Mouse (Mus musculus) myocyte (in vitro differentiated cells): ENCODE data around the gene Tmem117. TPM values are rescaled to one million over a fixed set of nuclear protein-coding genes. Genes with fewer than 3 reads are reported as not detected.

Experiments
- H3K27me3 ChIP-seq: one replicate; pipeline ENCODE4 v1.6.1; 2011; ENCODE audit not compliant: control insufficient read depth, insufficient read depth, insufficient read length
- H3K36me3 ChIP-seq: one replicate; pipeline ENCODE4 v1.6.1; 2011; ENCODE audit not compliant: control insufficient read depth, insufficient read depth
- H3K4me2 ChIP-seq: one replicate; pipeline ENCODE4 v1.6.1; 2011; ENCODE audit warnings: low read depth, control low read depth
- H3K4me3 ChIP-seq: one replicate; pipeline ENCODE4 v1.5.1; 2011; ENCODE audit warnings: mild to moderate bottlenecking, control low read depth, moderate library complexity
- H3K79me2 ChIP-seq: one replicate; pipeline ENCODE4 v1.6.1; 2011; ENCODE audit not compliant: control insufficient read depth, insufficient read depth
- H3ac ChIP-seq: one replicate; pipeline ENCODE4 v1.6.1; 2011; ENCODE audit not compliant: control insufficient read depth, insufficient read length
- CEBPB ChIP-seq: IDR thresholded peaks from 2 replicates; pipeline ENCODE4 v1.6.1; 2011; ENCODE audit warnings: mild to moderate bottlenecking, moderate library complexity; ENCODE audit not compliant: poor library complexity, insufficient read depth, severe bottlenecking
- E2F4 ChIP-seq: IDR thresholded peaks from one replicate; pipeline ENCODE4 v1.6.1; 2011; ENCODE audit warnings: mild to moderate bottlenecking, control low read depth, moderate library complexity; ENCODE audit not compliant: insufficient read depth
- MAX ChIP-seq: IDR thresholded peaks from one replicate; pipeline ENCODE4 v1.6.1; 2011; ENCODE audit warnings: low read depth, mild to moderate bottlenecking, control low read depth
- MYOD1 ChIP-seq, 3 experiments: IDR thresholded peaks; one replicate each; pipeline ENCODE4 v1.6.1; 2011; ENCODE audit warnings: control low read depth in 2 of 3, low read depth in 2 of 3, mild to moderate bottlenecking in 2 of 3, moderate library complexity in 1 of 3; ENCODE audit not compliant: insufficient read length in 2 of 3, control insufficient read depth in 1 of 3
- MYOG ChIP-seq, 3 experiments: IDR thresholded peaks; one replicate each; pipeline ENCODE4 v1.6.1; 2011; ENCODE audit warnings: control low read depth in 2 of 3, low read depth in 2 of 3, mild to moderate bottlenecking in 2 of 3; ENCODE audit not compliant: insufficient read length in 2 of 3, control insufficient read depth in 1 of 3, insufficient read depth in 1 of 3
- POLR2A ChIP-seq: IDR thresholded peaks from one replicate; pipeline ENCODE4 v1.6.1; 2011; ENCODE audit warnings: low read depth, mild to moderate bottlenecking, control low read depth, moderate library complexity; ENCODE audit not compliant: insufficient read length
- POLR2AphosphoS2 ChIP-seq: IDR thresholded peaks from one replicate; pipeline ENCODE4 v1.6.1; 2011; ENCODE audit warnings: low read depth, control low read depth; ENCODE audit not compliant: insufficient read length
- REST ChIP-seq: IDR thresholded peaks from one replicate; pipeline ENCODE4 v1.6.1; 2011; ENCODE audit warnings: mild to moderate bottlenecking, control low read depth, moderate library complexity; ENCODE audit not compliant: insufficient read depth, insufficient read length
- SRF ChIP-seq: IDR thresholded peaks from one replicate; pipeline ENCODE4 v1.6.1; 2011; ENCODE audit warnings: low read depth; ENCODE audit not compliant: control insufficient read depth, insufficient read length
- TCF12 ChIP-seq: IDR thresholded peaks from one replicate; pipeline ENCODE4 v1.6.1; 2011; ENCODE audit warnings: mild to moderate bottlenecking, control low read depth; ENCODE audit not compliant: poor library complexity, insufficient read depth, severe bottlenecking
- TCF3 ChIP-seq: IDR thresholded peaks from one replicate; pipeline ENCODE4 v1.6.1; 2011; ENCODE audit warnings: low read depth, control low read depth; ENCODE audit not compliant: insufficient read length
- USF1 ChIP-seq: IDR thresholded peaks from one replicate; pipeline ENCODE4 v1.6.1; 2011; ENCODE audit warnings: low read depth, mild to moderate bottlenecking, control low read depth, moderate library complexity
- polyA plus RNA-seq: library from polyadenylated mRNA; unstranded; fragments of >200 nt; fragmentation: generic; extraction: Trizol; gene quantifications from one replicate; pipeline ENCODE4 v1.2.1, GENCODE M21; 2012; ENCODE audit warnings: missing spikeins

The Tmem117 gene
- polyA plus RNA-seq, 1 experiment, result 0.37 TPM

DNA sequence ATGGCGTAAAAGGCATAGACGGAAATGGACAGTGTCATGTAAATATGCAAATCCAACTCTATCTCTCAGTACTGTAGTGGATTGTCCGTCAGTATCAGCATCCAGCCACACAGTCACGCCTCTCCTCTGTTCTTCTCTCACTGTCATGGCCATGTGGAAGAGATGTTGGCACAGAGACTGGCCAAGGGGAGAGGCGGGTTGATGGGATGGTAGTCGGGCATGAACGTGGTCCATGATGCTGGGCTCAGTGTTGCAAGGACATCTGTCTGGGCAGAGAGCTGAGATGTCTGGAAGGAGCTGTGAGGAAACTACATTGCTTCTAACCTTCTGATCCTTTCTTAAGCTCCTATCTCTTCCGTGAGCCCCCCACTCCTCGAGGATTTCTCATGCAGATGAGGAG, 413.4 kb downstream of the Tmem117 start:
- Histone ChIP-seq H3K4me2 (no peak overlapping the region), H3K79me2 (no peaks in the 10 kb centered on the region), H3ac (no peak overlapping the region), H3K36me3 (no peaks in the 10 kb centered on the region), H3K4me3 (no peak overlapping the region), H3K27me3 (no peaks in the 10 kb centered on the region)
- TF ChIP-seq SRF (no peak), MYOG (IDR thresholded peaks at IDR 0.05; ENCODE audit: control insufficient read depth in 1 of 3, insufficient read depth in 1 of 3, insufficient read length in 2 of 3, low read depth in 2 of 3) (no peak), CEBPB (no peak), MAX (no peak), USF1 (no peak), REST (no peak), TCF3 (no peak)

DNA sequence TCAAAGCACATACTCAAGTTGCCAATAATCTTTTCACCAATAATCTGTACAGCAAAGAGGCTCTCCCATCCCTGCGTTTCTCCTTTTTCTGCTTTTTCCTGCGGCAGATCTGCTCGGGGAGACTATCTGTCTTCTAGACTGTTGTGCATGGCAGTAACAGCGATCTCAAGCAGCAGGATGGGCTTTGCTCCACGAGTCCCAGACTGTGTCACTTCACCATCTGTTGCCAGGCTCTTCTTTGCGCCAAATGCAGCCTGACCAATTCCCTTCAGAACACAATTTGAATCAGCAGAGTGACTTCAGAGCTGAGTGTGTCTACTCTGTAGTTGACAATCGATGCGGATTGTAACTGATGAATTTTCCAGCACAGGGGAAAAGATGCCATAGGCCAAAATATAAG, 415.0 kb downstream of the Tmem117 start:
- Histone ChIP-seq H3K79me2 (no peaks in the 10 kb centered on the region), H3ac (no peak overlapping the region), H3K27me3 (no peaks in the 10 kb centered on the region), H3K4me3 (no peak overlapping the region), H3K36me3 (no peaks in the 10 kb centered on the region), H3K4me2 (no peak overlapping the region)
- no peak for TF ChIP-seq CEBPB
- no peak for TF ChIP-seq MYOD1 (IDR thresholded peaks at IDR 0.05; ENCODE audit: control insufficient read depth in 1 of 3, insufficient read length in 2 of 3, low read depth in 2 of 3)
- no peak for TF ChIP-seq E2F4
- TF ChIP-seq MYOG (IDR thresholded peaks at IDR 0.05; ENCODE audit: control insufficient read depth in 1 of 3, insufficient read depth in 1 of 3, insufficient read length in 2 of 3, low read depth in 2 of 3), result no peak
- no peak for TF ChIP-seq REST
- TF ChIP-seq TCF3, result no peak
- no peak for TF ChIP-seq SRF
- no peak for TF ChIP-seq USF1
- no peak for TF ChIP-seq POLR2A
- TF ChIP-seq MAX, result no peak
- no peak for TF ChIP-seq POLR2AphosphoS2
- TF ChIP-seq TCF12, result no peak

DNA sequence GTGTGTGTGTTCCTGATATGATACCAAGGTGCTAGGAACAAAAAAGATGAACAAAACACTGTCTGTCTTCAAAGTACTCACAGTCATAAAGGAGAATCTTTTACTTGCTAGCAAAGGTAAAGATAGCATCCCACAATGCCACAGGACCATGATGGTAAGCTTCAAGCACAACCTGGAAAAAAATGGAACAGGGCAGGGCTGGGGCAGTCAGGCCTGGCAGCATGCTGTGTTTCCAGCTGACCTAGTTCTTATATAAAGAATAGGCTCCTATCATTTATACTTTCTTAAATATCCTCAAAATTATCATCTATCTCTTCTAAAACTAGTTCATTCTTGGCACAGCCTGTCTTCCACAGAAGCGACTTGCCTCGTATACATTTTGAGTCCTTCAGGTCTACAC, 418.5 kb downstream of the Tmem117 start:
- Histone ChIP-seq H3K4me3 (no peak overlapping the region), H3ac (no peak overlapping the region), H3K36me3 (no peaks in the 10 kb centered on the region), H3K27me3 (no peaks in the 10 kb centered on the region), H3K79me2 (no peaks in the 10 kb centered on the region), H3K4me2 (no peak overlapping the region)
- TF ChIP-seq POLR2AphosphoS2 (no peak), E2F4 (no peak), MYOG (IDR thresholded peaks at IDR 0.05; ENCODE audit: control insufficient read depth in 1 of 3, insufficient read depth in 1 of 3, insufficient read length in 2 of 3, low read depth in 2 of 3) (no peak), USF1 (no peak), SRF (no peak), TCF12 (no peak), MAX (no peak), POLR2A (no peak), REST (no peak), CEBPB (no peak), TCF3 (no peak), MYOD1 (IDR thresholded peaks at IDR 0.05; ENCODE audit: control insufficient read depth in 1 of 3, insufficient read length in 2 of 3, low read depth in 2 of 3) (no peak)

DNA sequence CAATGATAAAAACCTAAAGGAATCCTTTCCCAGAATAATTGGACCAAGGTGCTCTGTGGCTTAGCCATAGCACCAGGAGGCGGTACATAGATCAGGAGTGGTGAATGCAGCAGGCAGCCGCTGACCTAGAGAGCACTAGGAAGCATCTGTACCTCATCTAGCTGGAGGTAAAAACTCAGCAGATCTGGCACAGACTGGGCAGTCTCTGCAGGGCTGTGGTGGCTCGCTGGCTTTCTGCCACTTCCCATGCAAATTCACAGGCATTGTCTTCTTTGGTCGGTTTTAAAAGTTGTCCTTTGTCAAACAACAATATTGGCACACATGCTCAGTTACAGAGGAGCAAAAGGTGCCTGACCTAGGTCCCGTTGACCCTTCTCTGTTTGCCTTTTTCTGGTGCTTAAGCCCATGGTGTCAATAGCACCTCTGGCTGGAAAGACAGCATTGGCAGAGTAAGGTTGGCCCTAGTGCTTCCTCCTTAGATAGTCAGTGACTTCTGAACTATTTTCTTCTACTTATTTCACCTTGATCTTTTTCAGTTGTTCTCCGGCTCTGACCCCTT, 420.2 kb downstream of the Tmem117 start:
- Histone ChIP-seq H3K4me2 (no peak overlapping the region), H3K79me2 (no peaks in the 10 kb centered on the region), H3K27me3 (no peaks in the 10 kb centered on the region), H3K36me3 (no peaks in the 10 kb centered on the region), H3K4me3 (no peak overlapping the region), H3ac (no peak overlapping the region)
- TF ChIP-seq SRF (no peak), E2F4 (no peak), MYOG (IDR thresholded peaks at IDR 0.05; ENCODE audit: control insufficient read depth in 1 of 3, insufficient read depth in 1 of 3, insufficient read length in 2 of 3, low read depth in 2 of 3) (no peak), MYOD1 (IDR thresholded peaks at IDR 0.05; ENCODE audit: control insufficient read depth in 1 of 3, insufficient read length in 2 of 3, low read depth in 2 of 3) (no peak), REST (no peak), TCF3 (no peak), CEBPB (no peak), USF1 (no peak), MAX (no peak), POLR2AphosphoS2 (no peak)

DNA sequence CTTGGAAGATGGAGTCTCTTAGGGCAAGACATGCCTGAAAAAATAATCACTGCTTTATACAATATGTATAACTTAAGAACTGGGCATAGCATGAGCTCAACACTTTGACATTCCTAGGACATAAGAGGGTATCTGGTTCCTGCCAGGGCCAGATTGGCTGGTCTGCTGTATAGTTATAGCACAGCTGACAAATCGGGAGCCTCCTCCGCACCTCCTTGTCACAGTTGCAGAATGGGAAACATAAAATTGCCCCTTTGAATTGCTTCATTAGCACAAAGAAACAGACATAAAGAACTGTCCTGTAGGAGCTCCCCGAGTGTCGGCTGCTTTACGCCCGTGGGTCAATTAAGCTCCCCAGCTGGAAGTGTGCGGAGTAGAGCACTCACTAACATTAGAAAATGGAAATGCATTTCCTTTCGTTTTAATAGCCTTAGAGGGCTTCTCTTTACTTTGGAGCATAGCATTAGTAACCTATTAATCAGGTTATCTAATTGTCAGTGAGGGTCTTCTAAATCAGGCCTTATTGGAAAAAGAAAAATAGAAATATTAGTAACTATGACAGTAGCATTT, 426.1 kb downstream of the Tmem117 start:
- no peaks in the 10 kb centered on the region for H3K27me3 ChIP-seq
- no peaks in the 10 kb centered on the region for H3K79me2 ChIP-seq
- TF ChIP-seq E2F4 (no peak), REST (no peak), MYOD1 (IDR thresholded peaks at IDR 0.05; ENCODE audit: control insufficient read depth in 1 of 3, insufficient read length in 2 of 3, low read depth in 2 of 3) (no peak), POLR2AphosphoS2 (no peak), USF1 (no peak), TCF3 (no peak), CEBPB (no peak), TCF12 (no peak), MAX (no peak), SRF (no peak), MYOG (IDR thresholded peaks at IDR 0.05; ENCODE audit: control insufficient read depth in 1 of 3, insufficient read depth in 1 of 3, insufficient read length in 2 of 3, low read depth in 2 of 3) (no peak), POLR2A (no peak)
- H3K4me3 ChIP-seq, result no peak overlapping the region
- no peak overlapping the region for H3ac ChIP-seq
- H3K4me2 ChIP-seq, result no peak overlapping the region
- no peaks in the 10 kb centered on the region for H3K36me3 ChIP-seq
